Mouse (Mus musculus) T-helper 17 cell (primary cell): ENCODE data around the gene Tbc1d7.

ENCODE experiments used
- in situ Hi-C, 2 experiments: fragments of 300-600 bp; cut with MboI, MseI; formaldehyde crosslinking; loops; 1 replicate in 1 of 2; 2 replicates in 1 of 2; pipeline ENCODE4 v1.15.1; 2025; ENCODE audit warnings: high pct_unique_total_duplicates in 2 of 2

Tbc1d7 gene

DNA sequence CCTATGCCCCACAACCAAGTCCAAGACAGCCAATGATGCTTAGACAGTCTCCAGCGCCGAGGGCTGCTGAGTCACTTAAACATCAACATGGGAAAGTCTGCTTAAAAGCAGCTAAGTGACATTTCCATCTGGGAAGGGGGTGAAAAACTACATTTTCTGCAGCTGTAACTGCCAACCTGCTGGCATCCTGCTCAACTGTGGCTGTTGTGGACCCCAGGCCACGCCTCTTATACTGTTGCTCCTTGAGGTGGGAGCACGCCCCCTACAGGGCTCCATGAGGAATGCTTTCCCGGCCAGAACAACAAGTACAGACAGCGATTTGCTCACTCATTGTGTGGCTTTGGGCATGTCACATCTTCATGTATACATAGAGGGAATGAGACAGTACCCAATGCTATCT, 25.9 kb upstream of the Tbc1d7 start:
- in situ Hi-C loops = loop anchor here in 1 of 2 experiments (5.0 to 25.0 kb wide), 3 partner anchors 115 to 540 kb away; partner anchors contain the start of gene Mcur1

DNA sequence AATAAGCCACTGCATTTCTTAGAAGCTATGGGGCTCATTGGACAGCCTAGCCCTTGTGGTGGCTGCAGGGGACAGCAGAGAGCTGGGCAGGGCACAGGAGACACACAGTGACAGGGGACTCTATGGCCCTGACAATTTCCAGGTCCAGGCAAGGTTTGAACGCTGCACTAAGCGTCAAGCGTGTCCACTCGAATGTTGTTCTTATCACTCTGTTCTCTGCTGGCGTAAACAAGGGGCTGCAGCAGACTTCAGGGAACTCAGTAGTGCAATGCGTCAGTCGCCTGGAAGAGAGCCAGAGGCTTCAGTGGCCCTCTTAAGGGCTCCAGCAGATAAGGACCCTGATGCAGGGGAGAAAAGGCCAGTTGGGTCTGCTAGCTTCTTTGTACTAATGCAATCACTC, 24.7 kb upstream of the Tbc1d7 start:
- in situ Hi-C loops = loop anchor here in 1 of 2 experiments (5.0 to 25.0 kb wide), 3 partner anchors 116 to 541 kb away; partner anchors contain the start of gene Mcur1

DNA sequence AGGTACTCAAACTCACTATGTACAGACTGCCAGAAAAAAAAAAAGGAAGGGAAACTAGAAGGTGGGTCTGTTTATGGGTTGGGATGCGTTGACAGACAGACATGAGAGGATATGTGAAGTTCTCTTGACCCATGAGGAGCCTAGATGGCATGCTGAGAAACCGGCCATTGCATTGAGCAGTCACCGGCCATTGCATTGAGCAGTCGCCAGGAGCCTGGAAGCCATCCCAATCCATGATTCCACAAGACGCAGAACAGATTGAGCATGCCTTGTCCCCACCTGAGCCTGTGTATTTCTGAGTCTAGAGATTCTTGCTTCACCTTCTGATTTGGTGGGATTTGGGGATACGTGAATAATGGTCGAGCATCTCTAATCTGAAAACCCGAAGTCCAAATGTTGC, 22.6 kb upstream of the Tbc1d7 start:
- in situ Hi-C loops = loop anchor here in 1 of 2 experiments (25.0 kb wide), 2 partner anchors 368 to 543 kb away; partner anchors contain the start of gene Mcur1

DNA sequence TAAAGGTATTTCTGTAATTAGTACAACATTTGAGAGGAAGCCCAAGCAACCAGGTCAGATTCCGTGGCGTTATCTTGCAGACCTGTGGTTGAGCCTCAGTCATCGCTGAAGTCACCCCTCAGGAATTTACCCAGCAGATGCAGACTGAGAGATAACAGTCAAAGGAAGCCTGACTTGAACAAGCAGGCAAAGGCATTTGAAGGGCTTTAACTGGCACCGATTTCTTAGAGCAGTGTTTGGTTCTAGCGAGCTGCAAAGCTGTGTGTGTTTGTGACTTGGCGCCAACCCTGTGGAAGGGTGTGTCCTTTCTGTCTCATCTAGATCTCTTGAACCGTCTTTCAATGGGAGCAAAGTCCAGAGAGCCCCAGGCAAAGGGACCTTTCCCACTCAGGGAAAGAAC, 22.0 kb upstream of the Tbc1d7 start:
- in situ Hi-C loops = loop anchor here in 1 of 2 experiments (25.0 kb wide), 2 partner anchors 369 to 544 kb away; partner anchors contain the start of gene Mcur1

DNA sequence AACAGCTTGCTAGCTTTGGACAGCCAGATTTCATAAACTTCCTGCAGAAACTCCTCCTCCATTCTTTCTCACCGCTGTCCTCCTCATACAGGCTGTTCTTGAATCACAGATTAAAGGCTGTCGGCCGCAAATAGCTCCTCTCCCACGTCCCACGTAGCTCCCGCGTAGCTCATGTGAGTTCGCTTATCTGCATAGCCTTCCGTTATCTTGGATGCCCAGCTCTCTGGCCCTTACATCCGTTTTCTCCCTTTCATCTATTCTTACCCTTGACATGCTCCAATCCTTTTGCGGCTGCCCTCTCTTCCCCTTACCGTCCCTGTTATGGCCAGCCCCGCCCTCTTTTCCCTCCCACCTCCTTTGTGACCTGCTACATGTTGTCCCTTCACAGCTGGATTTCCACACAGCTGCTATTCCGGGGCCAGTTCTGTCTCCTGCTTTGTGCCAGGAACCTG, 20.5 kb upstream of the Tbc1d7 start:
- in situ Hi-C loops = loop anchor here in 1 of 2 experiments (25.0 kb wide), 2 partner anchors 371 to 546 kb away; partner anchors contain the start of gene Mcur1

DNA sequence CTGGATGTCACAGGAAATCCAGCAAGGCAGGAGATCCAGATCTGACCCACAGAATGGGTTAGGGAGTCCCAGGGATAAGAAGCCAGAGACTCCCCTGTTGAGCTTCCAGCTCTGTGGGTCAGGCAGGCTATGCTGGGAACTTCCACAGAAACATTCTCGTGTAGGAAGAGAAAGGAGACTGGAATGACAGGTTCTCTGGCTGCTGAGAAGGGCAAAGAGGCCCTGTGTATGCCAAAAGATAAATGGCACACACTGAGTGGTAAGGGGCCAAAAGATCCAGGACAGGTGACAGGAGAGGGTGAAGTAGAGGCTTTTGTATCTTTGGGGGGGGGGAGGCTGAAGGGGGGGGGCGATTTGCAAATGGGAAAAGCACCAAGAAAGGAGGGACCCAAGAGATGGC, 20.0 kb upstream of the Tbc1d7 start:
- in situ Hi-C loops = loop anchor here in 1 of 2 experiments (25.0 kb wide), 2 partner anchors 371 to 546 kb away; partner anchors contain the start of gene Mcur1

DNA sequence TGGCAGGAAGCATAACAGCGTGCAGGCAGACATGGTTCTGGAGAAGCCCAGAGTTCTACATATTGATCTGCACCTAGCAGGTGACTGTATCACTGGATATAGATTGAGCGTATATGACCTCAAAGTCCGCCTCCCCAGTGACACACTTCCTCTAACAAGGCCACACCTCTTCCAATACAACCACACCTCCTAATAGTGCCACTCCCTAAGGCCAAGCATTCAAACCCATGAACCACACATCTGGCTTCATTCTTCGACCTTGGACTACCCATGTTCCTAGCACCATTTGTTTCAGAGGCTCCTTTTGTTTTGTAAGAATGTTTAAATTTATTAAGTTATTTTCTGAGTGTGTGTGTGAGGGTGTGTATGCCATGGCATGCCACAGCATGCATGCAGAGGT, 16.4 kb upstream of the Tbc1d7 start:
- in situ Hi-C loops = loop anchor here in 1 of 2 experiments (25.0 kb wide), 2 partner anchors 375 to 550 kb away; partner anchors contain the start of gene Mcur1

DNA sequence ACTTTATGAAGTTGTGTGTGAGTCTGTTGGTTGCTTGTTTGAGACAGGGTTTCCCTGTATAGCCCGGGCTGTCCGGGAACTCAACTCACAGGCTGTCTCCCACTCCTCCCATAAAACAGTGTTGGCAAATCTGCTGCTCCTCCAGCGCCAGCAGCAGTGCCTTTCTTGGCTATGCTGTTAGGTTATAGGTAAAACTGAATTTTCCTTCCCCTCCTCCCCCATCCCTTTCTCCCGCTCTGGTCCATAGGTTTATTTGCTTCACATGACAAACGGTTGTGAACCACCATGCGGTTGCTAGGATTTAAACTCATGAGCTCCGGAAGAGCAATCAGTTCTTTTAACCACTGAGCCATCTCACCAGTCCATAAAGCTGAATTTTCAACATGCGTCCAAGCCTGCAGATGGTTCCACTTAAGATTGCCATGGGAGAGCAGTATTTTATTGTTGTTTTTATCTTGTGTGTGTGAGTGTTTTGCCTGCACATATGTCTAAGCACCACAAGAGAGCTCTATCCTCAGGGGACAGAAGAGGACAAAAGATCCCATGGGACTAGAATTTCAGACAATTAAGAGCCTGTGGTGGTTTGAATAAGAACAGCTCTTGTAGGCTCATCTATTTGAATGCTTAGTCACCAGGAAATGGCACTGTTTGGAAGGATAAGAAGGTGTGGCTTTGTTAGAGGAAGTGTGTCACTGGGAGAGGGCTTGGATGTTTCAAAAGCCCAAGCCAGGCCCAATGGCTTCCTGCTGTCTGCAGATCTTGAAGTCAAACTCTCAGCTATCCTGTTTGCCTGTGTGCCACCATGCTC, 12.2 kb upstream of the Tbc1d7 start:
- in situ Hi-C loops = loop anchor here in 1 of 2 experiments (5.0 to 25.0 kb wide), 3 partner anchors 214 to 554 kb away; partner anchors contain the start of genes Mcur1 and Nol7

DNA sequence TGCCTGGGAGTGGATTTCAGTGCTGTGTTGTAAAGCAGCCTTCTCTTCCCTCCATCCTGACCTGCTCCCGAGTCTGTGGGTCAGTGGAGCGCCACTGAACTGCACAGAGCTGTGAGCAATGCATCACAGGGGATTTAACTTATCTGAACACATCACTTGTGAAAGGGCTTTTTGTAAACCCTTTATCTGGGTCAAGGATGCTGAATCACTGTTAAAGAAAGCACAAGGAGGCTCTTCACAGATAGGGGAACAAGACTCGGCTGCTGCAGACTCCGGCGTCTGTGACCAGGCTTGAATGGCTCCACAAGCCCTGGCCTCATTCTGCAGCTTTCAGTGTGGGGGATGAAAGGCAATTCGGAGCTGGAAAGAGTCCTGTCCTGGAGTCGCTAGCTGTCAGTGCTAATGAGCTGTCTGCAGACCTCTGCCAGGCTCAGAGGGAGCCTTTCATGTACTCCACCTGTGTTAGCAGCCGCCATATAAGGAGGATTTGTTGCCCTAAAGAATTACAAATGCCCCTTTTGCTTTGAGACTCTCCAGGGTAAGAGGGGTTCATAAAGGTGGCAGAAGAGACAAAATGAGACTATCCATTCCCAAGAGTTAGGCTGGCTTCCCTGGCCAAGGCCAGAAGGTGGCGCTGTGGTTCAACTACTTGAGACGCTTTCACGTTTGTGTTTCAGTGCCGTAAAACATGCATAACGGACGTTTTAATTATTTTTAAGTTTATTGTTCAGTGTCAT, 11.3 kb upstream of the Tbc1d7 start:
- in situ Hi-C loops = loop anchor here in 1 of 2 experiments (5.0 to 25.0 kb wide), 3 partner anchors 215 to 555 kb away; partner anchors contain the start of genes Mcur1 and Nol7

DNA sequence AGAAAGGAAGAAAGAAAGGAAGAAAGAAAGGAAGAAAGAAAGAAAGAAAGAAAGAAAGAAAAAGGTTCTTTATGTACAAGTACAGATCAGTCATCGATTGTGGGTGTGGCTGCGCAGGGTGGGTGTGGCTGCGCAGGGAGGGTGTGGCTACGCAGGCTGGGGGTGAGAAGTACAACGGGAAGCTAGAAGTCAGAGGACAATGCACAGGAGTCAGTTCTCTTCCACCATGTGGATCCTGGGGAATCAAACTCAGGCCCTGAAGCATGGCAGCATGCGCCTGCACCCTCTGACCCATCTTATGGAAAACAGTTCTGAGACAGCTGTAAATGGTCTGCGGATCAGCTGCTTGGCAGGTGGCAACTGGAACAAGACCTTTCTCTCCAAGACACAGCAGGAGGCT, 9.8 kb upstream of the Tbc1d7 start:
- in situ Hi-C loops = loop anchor here in 1 of 2 experiments (5.0 to 25.0 kb wide), 3 partner anchors 216 to 556 kb away; partner anchors contain the start of genes Mcur1 and Nol7

DNA sequence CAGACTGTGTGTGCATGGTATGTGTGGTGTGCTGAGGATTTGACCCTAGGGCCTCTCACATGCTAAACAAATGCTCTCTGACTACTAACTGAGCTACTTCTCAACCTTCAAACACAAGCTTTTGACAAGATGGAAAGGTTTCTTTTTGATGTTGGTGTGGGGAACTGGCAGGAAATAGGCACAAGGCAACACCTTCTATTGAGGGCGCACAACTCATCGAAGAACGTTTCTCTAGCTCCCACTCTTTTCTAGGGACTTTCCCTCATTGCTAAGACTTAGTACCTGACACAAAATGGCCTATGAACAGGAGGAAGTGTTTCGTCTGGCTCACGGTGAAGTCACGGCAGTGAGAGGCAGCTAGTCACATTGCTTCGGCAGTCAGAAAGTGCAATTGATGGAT, 6.0 kb upstream of the Tbc1d7 start:
- in situ Hi-C loops = loop anchor here (5.0 to 25.0 kb wide), 4 partner anchors 145 to 560 kb away; partner anchors contain the start of gene Mcur1 (in 1 of the 2)

DNA sequence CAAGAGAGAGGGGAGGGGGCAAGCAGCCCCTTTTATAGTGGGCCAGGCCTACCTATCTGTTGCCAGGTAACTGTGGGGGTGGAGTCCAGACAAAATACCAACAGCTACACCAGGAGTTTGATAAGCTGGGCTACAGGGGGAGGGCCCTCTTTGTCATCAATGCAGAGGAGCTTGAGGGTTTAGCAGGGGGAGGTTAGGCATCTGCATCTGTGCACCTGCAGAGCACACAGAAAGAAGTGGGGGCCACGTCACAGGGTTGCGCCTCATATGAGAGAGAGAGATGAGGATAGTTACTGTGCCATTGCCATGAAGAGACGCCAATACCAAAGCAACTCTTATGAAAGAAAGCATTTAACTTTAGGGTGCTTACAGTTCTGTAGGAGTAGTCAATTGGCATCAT, 5.4 kb upstream of the Tbc1d7 start:
- in situ Hi-C loops = loop anchor here (5.0 to 25.0 kb wide), 4 partner anchors 146 to 561 kb away; partner anchors contain the start of gene Mcur1 (in 1 of the 2)

DNA sequence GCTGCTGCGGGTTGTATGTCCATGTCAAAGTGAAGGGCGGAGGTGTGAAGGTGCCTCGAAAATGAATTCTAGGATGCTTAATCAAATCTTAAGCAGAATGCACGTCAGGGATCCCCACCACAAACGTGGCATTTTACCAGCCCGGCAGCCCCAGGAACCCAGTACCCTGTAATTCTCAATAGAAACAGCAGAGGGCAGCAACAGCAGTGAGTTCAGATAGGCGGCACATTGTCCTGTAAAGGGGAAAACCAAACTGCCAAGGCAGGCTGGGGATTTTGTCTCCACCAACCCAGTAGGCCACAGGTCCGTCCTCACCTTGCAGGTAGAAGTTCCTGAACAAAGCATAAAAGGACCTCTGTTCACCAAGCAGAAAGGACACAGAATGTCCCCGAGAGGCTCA, 2.0 kb upstream of the Tbc1d7 start:
- in situ Hi-C loops = loop anchor here in 1 of 2 experiments (5.0 to 10.0 kb wide), 2 partner anchors 284 to 382 kb away; no protein-coding TSS in a partner anchor

DNA sequence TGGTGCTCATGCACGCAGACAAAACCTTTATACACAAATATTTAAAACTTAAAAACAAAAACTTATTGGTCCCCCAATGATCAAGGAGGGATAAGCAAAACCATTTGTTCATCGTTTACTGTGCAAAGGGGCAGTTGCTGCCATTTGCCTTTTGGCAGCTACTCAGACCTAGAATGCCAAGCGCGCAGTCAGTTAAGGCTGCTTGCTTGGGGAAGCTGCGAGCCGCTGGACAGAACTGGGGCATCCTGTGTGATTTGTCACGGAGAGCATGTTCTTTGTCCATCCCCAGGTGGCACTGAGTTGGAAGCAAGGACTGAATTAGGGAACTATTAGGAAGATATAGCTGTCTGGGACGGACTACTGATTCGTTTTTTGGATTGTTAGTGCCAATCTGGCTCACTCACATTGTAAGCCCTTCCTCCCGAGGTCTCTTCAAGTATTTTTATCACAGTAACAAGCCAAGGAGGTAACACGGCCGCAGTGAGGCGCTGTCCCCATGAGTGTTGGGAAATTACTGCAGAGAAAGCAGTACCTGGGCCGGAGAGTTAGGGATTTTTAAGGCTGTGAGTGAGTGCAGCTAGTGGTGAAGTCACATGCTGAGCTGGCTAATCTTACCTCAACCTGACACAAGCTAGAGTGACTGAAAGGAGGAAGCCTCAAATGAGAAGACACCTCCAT, 874 bp upstream of the Tbc1d7 start:
- in situ Hi-C loops = loop anchor here in 1 of 2 experiments (5.0 to 10.0 kb wide), 2 partner anchors 285 to 383 kb away; no protein-coding TSS in a partner anchor

DNA sequence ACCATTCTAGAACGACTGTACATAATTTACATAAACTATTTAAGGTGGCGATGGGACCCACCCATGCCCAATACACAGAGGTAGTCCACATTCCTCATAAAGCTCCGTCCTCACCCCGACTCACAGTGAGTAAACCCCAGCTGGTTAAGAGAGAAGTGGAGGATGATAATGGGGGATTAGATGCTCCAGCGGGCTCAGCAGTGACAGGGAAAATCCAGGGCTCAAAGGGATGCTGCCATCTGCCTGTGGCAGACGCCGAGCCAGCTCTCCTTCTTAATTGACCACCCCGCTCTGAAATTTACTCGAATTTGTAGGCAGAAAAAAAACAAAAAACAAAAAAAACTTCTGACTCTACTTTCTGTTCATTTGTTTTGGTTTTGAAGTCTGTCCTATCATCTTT, 3.6 kb downstream of the Tbc1d7 start:
- in situ Hi-C loops = loop anchor here in 1 of 2 experiments (10.0 kb wide), 1 partner anchor 1573 kb away; no protein-coding TSS in a partner anchor

DNA sequence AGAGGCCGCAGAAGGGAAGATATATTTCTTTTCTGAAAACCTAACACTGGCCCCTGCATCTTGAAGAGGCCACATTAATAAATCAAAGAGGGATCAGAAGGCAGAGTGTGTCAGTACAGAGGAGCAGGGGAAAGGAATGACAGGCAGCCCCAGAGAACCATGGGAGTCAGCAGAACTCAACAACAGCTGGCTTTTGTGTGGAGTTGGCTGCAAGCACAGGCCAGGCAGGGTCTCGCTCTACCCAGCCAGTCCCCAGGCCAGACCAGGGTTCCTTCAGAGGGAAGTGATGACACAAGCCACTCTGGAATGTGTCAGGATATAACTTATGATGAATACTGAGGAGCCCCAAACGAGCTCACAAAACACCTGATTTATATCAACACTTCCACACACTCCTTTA, 11.9 kb downstream of the Tbc1d7 start:
- in situ Hi-C loops = no loop called here

DNA sequence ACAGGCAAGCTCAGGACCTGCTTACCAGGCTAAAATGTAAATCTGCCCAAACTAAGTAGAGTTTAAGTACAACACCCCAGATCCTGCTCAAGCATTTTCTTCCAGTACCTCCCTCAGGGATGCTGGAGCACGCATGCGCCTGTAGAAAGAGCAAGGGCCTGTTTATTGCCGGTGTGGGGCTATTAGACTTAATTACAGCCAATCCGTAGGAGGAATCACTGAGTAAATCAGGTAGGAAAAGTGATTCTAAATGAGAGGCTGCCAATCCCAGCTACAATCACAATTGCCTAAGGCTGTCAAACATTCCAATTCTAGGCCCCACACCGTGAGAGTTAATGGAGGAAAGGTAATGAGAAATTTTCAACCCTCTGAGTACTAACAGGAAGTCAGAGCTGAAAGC, 13.0 kb downstream of the Tbc1d7 start:
- in situ Hi-C loops = no loop called here

DNA sequence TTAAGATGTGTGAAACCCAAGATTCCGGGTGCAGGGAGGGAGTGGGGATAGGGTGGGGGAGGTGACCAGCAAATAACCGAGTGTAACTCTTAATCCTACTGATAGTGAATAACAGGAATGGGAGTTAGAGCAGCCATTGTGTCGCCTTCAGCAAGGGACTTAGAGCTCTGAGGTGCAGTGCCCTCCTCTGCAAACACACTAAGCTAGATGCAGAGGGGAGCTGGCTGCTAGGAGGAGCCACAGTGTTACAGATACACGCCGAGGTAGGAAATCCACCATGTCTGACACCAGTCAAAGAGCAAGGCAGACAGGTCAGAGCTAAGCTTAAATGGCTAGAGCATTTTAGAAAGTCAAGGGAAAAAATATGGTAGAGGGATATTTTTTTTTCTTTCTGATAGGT, 13.9 kb downstream of the Tbc1d7 start:
- in situ Hi-C loops = no loop called here

DNA sequence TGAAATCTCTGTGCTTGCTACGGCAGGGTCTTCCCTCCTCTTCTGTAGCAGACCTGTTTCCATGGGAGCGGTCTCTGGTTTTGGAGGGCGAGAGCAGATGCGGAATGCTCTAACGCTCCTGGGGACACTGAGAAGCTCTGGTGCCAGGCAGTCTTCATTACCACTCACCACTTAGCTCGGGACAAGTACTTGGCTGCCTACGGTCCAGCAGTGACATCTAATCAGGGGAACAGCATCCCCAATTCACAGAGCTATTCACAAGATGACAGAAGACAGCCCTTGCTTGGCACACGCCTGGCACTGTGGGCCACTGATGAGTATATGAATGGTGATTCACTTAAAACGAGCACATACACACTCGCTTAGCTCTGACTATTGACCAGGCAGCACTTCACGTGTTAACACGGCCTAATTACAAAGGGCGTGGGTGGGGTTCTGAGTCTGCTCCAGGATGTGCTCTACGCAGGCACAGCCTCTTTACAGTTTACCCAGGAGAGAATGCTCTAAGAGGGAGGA, 19.2 kb downstream of the Tbc1d7 start:
- in situ Hi-C loops = no loop called here

DNA sequence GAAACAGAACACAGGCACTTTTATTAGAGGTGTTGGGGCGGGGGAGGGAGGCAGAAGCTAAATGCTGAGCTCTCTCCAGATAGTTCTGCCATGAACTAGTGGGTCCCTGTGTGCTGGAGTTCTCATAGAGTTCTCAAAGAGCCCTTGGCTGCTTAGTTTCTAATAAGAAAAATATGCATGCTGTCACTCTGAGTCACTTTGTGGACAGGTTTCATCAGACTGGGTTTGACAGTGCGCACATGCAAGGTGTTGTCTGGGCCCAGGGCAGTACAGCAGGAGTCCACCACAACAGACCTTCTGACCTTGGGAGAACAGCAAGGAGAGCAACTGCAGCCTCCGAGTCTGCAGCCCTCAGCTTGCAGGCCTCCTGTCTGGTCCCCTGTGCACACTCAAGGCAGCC, 21.6 kb downstream of the Tbc1d7 start:
- in situ Hi-C loops = no loop called here
